Mouse (Mus musculus): Measurements from ENCODE around the gene Kbtbd7.
"Not testable (repeated sequence)": the region's sequence is repeated elsewhere in the genome, so short reads cannot be mapped to it uniquely, and the experiment has no call there.

The Kbtbd7 gene

DNA sequence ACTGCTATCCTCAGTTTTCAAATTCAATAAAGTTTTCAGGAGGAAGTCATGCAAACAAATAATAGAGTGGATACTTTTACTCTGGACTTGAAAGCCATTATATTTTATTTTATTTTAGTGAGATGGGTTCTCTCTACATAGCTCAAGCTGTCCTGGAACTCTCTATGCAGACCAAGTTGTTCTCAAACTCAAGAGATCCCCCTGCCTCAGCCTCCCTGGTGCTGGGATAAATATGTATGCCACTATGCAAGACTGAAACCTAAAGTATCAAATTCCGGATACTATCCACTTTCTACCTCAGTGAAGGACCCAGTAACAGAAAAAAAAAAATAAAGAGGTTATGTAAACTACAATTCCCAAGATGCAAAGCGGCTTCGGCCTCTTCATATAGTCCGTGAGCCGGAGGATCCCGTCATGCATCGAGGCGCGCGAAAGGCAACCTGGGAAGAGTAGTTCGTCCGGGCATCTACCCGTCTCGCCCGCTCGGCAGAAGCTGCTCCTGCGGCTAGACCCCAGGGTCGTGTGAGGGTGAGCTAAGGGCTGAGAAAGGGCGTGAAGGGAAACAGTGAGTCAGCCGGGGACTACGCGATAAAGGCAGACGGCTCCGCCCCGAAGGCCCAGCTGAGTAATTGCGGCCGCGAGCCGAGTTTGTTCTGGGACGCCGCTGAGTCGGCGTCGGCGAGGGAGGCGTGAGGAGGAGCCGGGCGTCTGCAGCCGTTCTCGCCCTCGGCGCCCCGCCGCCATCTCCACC, at the start of gene Kbtbd7:
TSS of gene Kbtbd7 (plus strand) at position 533 of the 751 bp plus-strand sequence.
- in situ Hi-C loops (cut with MboI; ENCODE audit: unreplicated experiment in 2 of 2), result no loop called here

DNA sequence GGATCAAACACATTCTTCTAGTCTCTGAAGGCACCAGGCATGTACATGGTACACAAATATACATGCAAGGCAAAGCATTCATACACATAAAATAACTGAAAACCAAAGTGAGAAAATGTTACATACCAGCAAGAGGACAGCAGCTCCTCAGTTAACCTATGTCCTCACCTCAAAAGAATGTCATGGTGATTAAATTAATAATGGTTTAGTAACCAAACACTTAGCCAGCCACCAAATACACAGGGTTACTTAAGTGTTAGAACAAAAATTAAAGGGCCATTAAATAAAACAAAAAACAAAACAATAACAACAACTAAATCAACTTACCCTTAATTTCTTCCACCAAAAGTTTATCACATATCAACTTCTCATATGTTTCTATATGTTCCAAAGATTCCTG, 49.3 kb upstream of the Kbtbd7 start:
- in situ Hi-C loops (cut with MboI; ENCODE audit: unreplicated experiment in 2 of 2), result loop anchor here (25.0 kb wide), 3 partner anchors 185 to 835 kb away; no protein-coding TSS in a partner anchor

DNA sequence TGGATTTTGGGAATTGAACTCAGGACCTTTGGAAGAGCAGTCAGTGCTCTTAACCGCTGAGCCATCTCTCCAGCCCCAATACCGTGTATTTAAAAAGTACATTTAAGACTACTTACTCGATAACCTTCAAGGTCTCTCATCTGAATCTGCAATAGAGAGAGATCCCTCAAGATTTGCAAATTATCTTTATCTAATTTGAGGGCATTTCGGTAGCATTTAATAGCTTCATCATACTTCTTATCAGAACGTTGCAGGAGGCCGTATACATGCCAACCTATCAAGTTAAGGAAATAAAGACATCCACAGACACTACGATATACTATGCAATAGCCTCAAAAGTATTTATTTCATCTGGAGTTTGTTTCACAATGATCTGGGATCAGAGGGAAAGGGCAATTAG, 43.2 kb upstream of the Kbtbd7 start:
- in situ Hi-C loops (cut with MboI; ENCODE audit: unreplicated experiment in 2 of 2), result loop anchor here (10.0 to 25.0 kb wide), 4 partner anchors 88 to 829 kb away; no protein-coding TSS in a partner anchor

DNA sequence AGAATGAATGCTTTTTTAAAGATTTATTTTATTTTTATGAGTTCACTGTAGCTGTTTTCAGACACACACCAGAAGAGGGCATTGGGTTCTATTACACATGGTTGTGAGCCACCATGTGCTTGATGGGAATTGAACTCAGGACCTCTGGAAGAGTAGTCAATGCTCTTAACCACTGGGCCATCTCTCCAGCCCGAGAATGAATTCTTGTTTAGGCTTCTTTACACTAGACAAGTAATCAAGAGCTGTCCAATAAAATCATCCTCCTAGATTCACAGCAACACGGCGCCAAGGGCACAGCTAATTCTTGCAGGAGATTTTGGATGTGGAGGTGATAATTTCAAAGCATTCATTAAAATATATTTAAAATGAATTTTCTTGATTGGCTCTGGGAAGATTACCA, 38.0 kb upstream of the Kbtbd7 start:
- in situ Hi-C loops (cut with MboI; ENCODE audit: unreplicated experiment in 2 of 2), result loop anchor here (5.0 to 25.0 kb wide), 6 partner anchors 94 to 824 kb away; no protein-coding TSS in a partner anchor

DNA sequence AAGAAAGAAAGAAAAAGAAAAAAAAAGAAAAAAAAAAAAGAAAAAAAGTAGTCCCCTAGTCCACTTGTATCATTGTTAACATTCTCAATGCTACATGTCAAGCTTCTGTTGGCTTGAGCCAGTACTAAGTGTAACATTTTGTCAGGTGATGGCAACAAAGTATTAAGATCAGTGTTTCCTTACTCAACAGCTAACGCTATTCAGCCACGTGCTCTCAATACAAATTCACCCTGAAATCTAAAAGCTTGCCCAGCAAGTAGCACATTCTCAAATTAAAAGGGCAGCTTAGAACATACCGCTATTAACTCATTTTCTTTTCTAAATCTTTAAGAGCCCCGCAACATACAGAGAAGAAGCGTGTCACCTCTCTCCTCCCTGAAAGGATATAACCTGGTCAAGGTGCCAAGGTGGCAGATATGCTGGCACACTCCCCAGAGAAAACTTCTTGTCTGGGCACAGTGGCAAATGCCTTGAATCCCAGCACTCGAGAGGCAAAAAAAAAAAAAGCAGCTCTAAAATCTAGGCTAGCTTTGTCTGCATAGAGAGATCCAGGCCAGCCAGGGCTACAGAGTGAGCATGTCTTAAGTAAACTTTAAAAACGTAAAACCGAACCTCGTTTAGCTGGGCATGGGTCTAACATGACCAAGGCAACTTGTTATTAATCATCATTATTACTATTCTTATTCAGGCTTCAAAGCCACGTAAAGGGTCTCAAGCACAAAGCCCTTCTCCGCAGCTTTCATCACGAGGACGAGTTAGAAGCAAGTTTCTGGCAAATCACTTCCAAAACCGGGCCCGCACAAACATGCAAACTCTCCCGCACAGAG, 36.7 kb upstream of the Kbtbd7 start:
- in situ Hi-C loops (cut with MboI; ENCODE audit: unreplicated experiment in 2 of 2), result loop anchor here (5.0 to 25.0 kb wide), 8 partner anchors 73 to 823 kb away; no protein-coding TSS in a partner anchor

DNA sequence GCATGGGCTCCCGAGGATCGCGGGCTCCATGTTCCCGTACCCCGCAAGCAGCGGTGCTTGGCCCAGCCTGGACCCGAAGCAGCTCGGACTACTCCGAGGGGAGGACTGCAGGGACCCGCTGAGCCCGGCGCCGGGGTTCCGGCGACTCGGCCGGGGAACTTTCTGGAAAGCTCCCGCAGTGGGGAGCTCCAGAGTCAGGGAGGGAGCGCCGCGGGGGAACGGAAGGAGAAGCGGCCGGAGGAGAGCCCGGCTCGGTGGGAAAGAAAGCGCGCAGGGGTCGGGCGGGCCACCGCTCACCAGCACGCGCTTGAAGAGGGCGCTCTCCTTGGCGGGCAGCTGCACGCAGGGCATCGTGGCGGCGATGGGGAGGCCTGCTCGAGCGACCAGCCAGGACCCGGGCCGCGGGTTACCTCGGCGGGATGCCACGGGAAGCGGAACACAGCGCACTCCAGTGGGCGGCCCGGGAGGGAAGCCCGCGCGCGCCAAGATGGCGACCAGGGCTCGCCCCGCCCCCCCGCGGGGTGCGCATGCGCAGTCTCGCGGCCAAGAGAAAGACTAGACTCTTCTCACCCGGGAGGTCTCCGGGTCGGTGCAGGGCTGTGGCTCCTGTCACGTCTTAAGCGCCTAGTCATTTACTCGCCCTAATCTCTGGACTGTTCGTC, 35.9 kb upstream of the Kbtbd7 start, which contains the start of gene Naa16:
TSS of gene Naa16 (minus strand) at position 514 of the 662 bp plus-strand sequence.
- in situ Hi-C loops (cut with MboI; ENCODE audit: unreplicated experiment in 2 of 2), result loop anchor here (5.0 to 25.0 kb wide), 6 partner anchors 72 to 822 kb away; no protein-coding TSS in a partner anchor

DNA sequence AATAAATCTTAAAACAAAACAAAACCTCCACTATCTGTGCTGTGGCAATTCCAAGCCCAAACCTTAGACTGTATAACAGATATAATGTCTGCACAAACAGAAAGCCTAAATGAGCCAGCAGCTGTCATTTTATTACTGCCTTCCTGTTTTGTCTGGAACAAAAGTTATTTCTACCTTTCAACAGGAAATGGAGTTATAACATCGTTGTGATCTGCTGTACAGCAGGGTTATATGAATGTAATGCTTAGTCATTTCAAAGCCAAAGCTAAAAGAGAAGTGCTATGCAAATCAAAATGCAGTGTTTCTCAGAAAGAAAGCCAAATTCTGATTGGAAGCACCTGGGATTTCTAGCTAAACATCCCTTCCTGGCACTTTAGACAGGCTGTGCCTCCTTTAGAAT, 33.0 kb upstream of the Kbtbd7 start:
- in situ Hi-C loops (cut with MboI; ENCODE audit: unreplicated experiment in 2 of 2), result loop anchor here (5.0 to 25.0 kb wide), 6 partner anchors 69 to 819 kb away; no protein-coding TSS in a partner anchor

DNA sequence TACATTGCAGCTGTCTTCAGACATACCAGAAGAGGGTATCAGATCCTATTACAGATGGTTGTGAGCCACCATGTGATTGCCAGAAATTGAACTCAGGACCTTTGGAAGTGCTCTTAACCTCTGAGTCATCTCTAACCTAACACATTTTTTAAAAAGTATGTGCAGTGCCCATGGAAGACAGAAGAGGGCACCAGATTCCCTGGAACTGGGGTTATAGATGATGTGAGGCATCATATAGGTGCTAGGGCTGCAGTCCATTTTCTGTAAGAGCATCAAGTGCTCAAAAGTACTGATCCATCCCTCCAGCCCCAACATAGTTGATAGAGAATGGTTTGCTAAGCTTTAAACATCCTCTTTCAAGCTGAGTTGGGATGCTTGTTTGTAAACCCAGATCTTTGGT, 31.7 kb upstream of the Kbtbd7 start:
- in situ Hi-C loops (cut with MboI; ENCODE audit: unreplicated experiment in 2 of 2), result loop anchor here (5.0 to 25.0 kb wide), 6 partner anchors 68 to 818 kb away; no protein-coding TSS in a partner anchor

DNA sequence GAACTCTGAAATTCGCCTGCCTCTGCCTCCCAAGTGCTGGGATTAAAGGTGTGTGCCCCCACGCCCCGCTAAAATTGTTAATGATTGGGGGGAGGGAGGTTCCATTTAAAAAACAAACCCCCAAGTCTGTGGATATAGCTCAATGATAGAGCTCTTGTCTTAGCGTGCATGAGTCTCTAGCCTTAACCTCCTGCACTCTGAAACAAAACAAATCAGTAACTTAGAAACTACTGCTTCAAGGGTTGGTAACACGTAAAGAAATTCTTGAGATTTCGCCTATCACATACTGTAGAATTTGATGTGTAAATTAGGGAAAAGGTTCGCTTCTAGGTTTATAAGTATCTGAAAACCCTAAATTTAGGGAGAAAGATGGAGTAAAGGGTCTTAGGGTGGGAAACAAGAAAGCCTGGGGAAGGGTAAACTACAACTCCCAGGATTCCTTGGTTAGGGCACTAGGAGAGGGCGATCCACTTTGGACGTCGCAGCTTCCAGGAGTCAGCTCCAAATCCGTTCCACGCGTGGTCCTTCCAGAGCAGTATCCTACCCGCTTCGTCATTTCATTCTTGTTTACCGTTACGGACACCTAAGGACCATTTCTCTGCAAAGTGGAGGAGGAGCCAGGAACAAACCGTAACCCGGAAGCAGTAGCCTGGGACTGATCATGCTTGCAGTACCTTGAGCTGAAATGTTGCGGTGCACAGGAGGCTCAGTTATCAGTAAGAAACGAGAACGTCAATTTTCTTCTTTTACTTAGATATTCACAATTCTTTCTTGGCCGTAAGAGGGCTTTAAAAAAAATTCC, 28.8 kb upstream of the Kbtbd7 start, which contains the start of gene Mtrf1:
TSS of gene Mtrf1 (plus strand) at position 452 of the 802 bp plus-strand sequence.
- in situ Hi-C loops (cut with MboI; ENCODE audit: unreplicated experiment in 2 of 2), result loop anchor here (5.0 to 25.0 kb wide), 5 partner anchors 165 to 815 kb away; partner anchors contain the start of gene Cnmd (in 1 of the 2)

DNA sequence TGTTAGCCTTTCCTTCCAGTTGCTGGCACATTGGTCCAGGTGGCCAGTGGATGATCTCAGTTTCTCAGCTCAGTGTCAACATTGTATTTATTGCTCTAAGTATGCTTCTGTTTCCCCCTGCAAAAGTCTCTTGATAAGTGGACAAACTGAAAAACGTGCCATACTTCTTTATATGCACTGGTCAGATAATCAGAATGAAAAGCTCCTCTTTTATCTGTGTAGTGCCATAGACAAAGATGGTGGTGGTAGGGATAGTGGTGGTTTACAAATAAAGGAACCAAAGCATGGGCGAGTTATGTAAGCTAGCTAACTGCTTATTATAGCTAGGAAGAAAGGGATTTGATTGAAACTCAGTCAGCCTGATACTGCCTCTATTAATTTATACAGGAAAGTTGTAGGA, 18.7 kb upstream of the Kbtbd7 start:
- in situ Hi-C loops (cut with MboI; ENCODE audit: unreplicated experiment in 2 of 2), result no loop called here

DNA sequence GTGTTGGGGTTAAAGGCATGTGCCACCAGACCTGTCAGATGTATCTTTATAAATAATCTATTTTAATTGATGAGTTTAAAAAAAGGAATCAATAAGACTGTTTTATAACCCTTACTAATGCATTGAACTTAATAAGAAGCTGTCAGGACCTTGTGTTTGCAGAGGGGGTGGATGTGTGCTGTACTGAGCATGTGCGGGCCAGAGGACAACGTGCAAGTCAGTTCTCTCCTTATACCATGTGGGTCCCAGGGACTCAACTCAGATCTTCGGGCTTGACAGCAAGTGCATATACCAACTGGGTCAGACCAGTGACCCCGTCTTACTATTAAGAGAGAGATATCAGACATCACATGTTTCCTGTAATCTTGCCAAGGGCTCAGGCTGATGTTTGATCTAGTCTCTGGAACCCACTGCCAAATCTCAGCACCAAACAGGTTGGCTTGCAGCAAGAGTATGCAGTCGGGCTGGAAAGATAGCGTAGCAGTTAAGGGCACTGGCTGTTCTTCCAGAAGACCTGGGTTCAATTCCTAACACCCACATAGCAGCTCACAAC, 17.0 kb upstream of the Kbtbd7 start:
- in situ Hi-C loops (cut with MboI; ENCODE audit: unreplicated experiment in 2 of 2), result no loop called here

DNA sequence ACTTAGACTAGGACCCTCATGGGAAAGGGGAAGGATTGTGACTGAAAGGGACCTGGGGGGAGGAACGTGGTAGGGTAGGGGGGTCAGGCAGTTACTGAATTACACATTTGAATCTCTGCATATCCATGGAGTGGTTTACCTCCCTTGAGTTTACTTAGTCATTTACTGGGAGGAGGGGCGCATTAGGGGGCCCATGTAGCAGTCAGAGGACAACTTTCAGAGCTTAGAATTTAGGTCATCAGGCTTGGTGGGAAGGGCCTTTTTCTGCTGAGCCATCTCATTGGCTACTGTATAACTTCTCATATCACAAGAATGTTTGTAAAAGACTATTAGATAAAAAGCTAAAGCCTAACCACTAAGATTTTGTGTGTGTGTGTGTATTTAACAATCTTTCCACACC, 15.6 kb upstream of the Kbtbd7 start:
- in situ Hi-C loops (cut with MboI; ENCODE audit: unreplicated experiment in 2 of 2), result no loop called here

DNA sequence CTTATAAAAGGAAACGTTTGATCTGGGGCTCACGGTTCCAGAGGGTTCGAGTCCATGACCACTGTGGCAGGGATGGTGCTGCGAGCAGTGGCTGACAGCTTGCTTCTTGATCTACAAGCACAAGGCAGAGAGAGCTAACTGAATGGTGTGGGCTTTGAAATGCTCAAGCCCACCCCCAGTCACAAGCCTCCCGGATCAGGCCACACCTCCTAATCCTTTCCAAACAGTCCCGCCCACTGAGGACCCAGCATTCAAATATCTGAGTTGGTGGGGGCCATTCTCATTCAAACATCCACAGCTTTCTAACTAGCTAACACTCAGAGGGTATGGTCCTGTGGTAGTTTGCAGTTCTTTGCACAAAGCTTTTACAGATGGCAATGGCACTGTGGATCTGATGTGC, 13.2 kb upstream of the Kbtbd7 start:
- in situ Hi-C loops (cut with MboI; ENCODE audit: unreplicated experiment in 2 of 2), result no loop called here

DNA sequence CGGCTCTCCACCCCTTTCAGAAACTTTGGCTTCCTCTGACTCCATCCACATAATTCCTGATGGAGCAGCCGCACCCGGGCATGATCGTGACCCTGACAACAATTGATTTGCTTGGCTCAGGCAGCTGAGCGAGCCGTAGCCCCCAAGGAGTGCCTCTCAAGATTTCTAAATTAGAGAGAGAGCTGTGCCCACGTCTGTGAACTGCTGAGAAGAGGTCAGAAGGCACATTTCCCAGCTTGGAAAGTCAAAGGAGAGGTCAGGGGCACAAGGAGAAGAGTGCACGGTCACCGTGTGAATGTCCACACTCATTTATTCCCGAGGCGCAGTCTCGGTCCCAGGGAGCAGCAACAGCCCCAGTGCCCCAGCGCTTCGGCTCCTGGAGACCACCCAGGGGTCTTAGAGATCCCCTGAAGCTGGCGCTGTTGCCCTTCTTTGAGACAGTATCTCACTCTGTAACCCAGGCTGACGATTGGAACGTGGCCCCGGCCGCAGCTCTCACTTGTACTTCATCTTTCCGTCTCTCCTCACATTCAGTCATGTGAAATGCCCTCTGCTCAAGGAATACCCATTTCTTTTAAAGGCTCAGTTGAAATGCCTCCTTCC, 6.1 kb upstream of the Kbtbd7 start:
- in situ Hi-C loops (cut with MboI; ENCODE audit: unreplicated experiment in 2 of 2), result loop anchor here in 1 of 2 experiments (5.0 kb wide), 1 partner anchor 37 kb away; no protein-coding TSS in a partner anchor

DNA sequence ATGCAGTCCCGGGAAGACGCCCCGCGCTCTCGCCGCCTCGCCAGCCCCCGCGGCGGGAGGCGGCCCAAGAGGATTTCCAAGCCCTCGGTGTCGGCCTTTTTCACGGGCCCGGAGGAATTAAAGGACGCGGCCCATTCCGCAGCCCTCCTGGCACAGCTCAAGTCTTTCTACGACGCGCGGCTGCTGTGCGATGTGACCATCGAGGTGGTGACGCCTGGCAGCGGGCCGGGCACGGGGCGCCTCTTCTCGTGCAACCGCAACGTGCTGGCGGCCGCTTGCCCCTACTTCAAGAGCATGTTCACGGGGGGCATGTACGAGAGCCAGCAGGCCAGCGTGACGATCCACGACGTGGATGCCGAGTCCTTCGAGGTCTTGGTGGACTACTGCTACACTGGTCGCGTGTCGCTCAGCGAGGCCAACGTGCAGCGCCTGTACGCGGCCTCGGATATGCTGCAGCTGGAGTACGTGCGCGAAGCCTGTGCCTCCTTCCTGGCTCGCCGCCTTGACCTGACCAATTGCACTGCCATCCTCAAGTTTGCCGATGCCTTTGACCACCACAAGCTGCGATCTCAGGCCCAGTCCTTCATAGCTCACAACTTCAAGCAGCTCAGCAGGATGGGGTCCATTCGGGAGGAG, 537 bp downstream of the Kbtbd7 start:
- in situ Hi-C loops (cut with MboI; ENCODE audit: unreplicated experiment in 2 of 2), result not testable (repeated sequence)

DNA sequence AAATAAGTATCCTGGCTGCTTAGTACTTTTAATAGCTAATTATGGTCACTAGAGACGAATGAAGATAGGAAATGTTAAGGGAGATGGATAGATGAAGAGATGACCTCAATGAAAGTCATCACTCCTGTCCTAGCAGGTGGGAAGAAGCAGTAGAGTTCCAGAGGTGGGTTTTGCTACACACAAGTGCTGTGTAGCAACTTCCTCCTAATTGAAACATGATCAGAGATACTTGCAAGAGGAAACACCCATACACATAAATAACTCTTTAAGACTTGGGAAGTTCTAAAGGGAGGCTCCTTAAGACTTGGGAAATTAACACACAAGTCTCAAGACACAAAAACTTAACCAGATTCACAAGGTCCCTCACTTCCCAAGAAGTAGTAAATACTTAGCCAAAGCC, 7.8 kb downstream of the Kbtbd7 start:
- in situ Hi-C loops (cut with MboI; ENCODE audit: unreplicated experiment in 2 of 2), result no loop called here

DNA sequence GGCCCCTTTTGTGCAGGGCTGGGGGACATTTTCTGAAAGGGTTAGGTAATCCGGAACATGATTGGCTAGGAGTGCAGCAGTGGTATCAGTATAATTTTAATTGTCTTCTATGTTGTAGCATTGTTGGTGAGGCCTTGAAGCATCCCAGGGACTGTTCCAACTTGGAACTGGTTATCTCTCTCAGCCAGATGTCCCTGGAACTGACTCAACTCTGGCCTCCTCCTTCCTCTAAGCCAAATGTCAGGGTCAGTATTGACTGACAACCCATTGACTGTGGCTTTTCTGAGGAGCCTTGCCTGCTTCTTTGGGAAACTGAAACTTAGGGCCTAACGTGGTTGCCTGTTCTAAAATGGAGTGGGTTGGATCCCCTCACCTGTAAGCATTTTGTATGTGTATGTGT, 14.3 kb downstream of the Kbtbd7 start:
- in situ Hi-C loops (cut with MboI; ENCODE audit: unreplicated experiment in 2 of 2), result no loop called here

DNA sequence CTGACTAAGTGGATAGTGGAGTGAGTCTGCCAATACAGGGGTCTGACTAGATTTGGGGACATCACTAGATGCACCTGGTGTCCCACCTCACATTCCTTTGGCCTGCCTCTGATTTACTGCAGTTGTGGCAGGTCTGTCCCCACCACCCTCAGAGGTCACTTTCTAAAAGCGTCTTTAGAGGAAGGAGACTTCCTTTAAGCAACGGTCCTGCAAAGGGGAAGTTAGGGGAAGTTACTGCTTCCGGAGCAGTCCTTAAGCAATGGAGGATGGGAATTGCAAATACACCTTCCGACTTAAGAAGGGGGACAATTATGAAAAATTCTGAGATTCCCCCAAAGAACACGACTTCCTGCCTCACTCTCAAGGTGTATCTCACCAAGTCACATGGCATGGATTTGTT, 15.1 kb downstream of the Kbtbd7 start:
- in situ Hi-C loops (cut with MboI; ENCODE audit: unreplicated experiment in 2 of 2), result no loop called here

Measured in v-Abl transformed pro-B cells (cell line).